Comparison of ENCODE assay signal across 7 mouse cellular contexts in genomic region chr5:66619195-66619594, GRCm38 (mm10). TPM values are rescaled to one million over a fixed set of nuclear protein-coding genes. Genes with fewer than 3 reads are reported as not detected.
DNase-seq lines count a peak whose midpoint lies in the region; ATAC-seq and TF ChIP-seq lines count a peak whose summit lies in the region.

No protein-coding gene starts in this region.

- no peak for TF ChIP-seq POLR2A in small intestine, adult 2 months (IDR thresholded peaks at IDR 0.05; ENCODE audit: low read depth, low read length)

- ATAC-seq in lung, embryonic 14.5 days (ENCODE audit: insufficient read depth), result no peak
- ATAC-seq in forebrain, embryonic 16.5 days, result no peak
- no peak for ATAC-seq in limb, embryonic 12.5 days (ENCODE audit: insufficient number of reproducible peaks, insufficient read depth, low FRiP score, low TSS enrichment, low read depth)
- ATAC-seq in frontal cortex, adult (ENCODE audit: low TSS enrichment), result no peak

- WGBS in lung, embryonic 14.5 days, result 32% methylated on average over 11 of the region's 11 CpGs
- WGBS in forebrain, embryonic 16.5 days, result 28% methylated on average over 11 of the region's 11 CpGs
- 30% methylated on average over 11 of the region's 11 CpGs for WGBS in limb, embryonic 12.5 days
- 18% methylated on average over 11 of the region's 11 CpGs for WGBS in small intestine, adult 2 months

- no peaks in the 10 kb centered on the region for H3K27me3 ChIP-seq in lung, embryonic 14.5 days (ENCODE audit: insufficient read depth, low read length)
- H3K27me3 ChIP-seq in forebrain, embryonic 16.5 days (replicated peaks; ENCODE audit: control insufficient read depth, insufficient read depth, low read length), result no peaks in the 10 kb centered on the region
- no peaks in the 10 kb centered on the region for H3K27me3 ChIP-seq in limb, embryonic 12.5 days
- H3K27me3 ChIP-seq in small intestine, adult 2 months (ENCODE audit: control insufficient read depth, insufficient read depth, low read length), result no peaks in the 10 kb centered on the region

- H3K4me2 ChIP-seq in lung, embryonic 14.5 days, result peak overlapping the region; percentile 83
- H3K4me2 ChIP-seq in forebrain, embryonic 16.5 days (ENCODE audit: low read length), result peak overlapping the region; percentile 87
- peak overlapping the region; percentile 81; the same call in 1 of the 2 replicates for H3K4me2 ChIP-seq in limb, embryonic 12.5 days

- no peaks in the 10 kb centered on the region for H3K9me3 ChIP-seq in lung, embryonic 14.5 days (ENCODE audit: low read depth, low read length)
- no peaks in the 10 kb centered on the region for H3K9me3 ChIP-seq in forebrain, embryonic 16.5 days (ENCODE audit: control insufficient read depth, low read length)
- no peaks in the 10 kb centered on the region for H3K9me3 ChIP-seq in limb, embryonic 12.5 days

- peak overlapping the region; percentile 90; the same call in 1 of the 2 replicates for H3K4me3 ChIP-seq in lung, embryonic 14.5 days (ENCODE audit: low read depth, low read length)
- peak overlapping the region; percentile 87 for H3K4me3 ChIP-seq in forebrain, embryonic 16.5 days (replicated peaks; ENCODE audit: low read length)
- no peak overlapping the region for H3K4me3 ChIP-seq in limb, embryonic 12.5 days (replicated peaks)
- H3K4me3 ChIP-seq in small intestine, adult 2 months (ENCODE audit: low read depth, low read length), result peak overlapping the region; percentile 89

- peaks cover 12% of the 10 kb centered on the region; the same call in 1 of the 2 replicates for H3K4me1 ChIP-seq in lung, embryonic 14.5 days (ENCODE audit: insufficient read depth)
- H3K4me1 ChIP-seq in forebrain, embryonic 16.5 days (replicated peaks; ENCODE audit: control insufficient read depth, insufficient read depth, low read length), result peaks cover 31% of the 10 kb centered on the region
- peaks cover 34% of the 10 kb centered on the region for H3K4me1 ChIP-seq in limb, embryonic 12.5 days (replicated peaks)
- H3K4me1 ChIP-seq in small intestine, adult 2 months (ENCODE audit: control insufficient read depth, insufficient read depth, insufficient read length, low read length), result peaks cover 17% of the 10 kb centered on the region; the same call in 1 of the 2 replicates

- 0 out of 2 replicates have a peak overlapping the region, but pooled peaks have one; percentile 54 for H3K27ac ChIP-seq in lung, embryonic 14.5 days (ENCODE audit: low read depth)
- peak overlapping the region; percentile 96 for H3K27ac ChIP-seq in forebrain, embryonic 16.5 days (ENCODE audit: low read length)
- peak overlapping the region; percentile 99 for H3K27ac ChIP-seq in limb, embryonic 12.5 days
- H3K27ac ChIP-seq in small intestine, adult 2 months (ENCODE audit: insufficient read depth, low read depth, low read length), result peak overlapping the region; percentile 36

- TF ChIP-seq CTCF in lung, embryonic 14.5 days (IDR thresholded peaks at IDR 0.05; ENCODE audit: low read depth), result no peak
- TF ChIP-seq CTCF in small intestine, adult 2 months (IDR thresholded peaks at IDR 0.05; ENCODE audit: extremely low read depth, insufficient read length, insufficient replicate concordance, low read depth, low read length), result no peak

- no peak overlapping the region for H3K9ac ChIP-seq in lung, embryonic 14.5 days
- H3K9ac ChIP-seq in forebrain, embryonic 16.5 days (replicated peaks; ENCODE audit: low read depth, low read length), result no peak overlapping the region; the same call in 1 of the 2 replicates
- no peak overlapping the region for H3K9ac ChIP-seq in limb, embryonic 12.5 days (replicated peaks)

- DNase-seq in lung, embryonic 14.5 days, result no peak
- DNase-seq in lung, postnatal 14 days, result no peak
- DNase-seq in urinary bladder, adult 2 months (ENCODE audit: low spot score), result no peak

- H3K36me3 ChIP-seq in lung, embryonic 14.5 days (ENCODE audit: insufficient read depth), result no peaks in the 10 kb centered on the region
- no peaks in the 10 kb centered on the region for H3K36me3 ChIP-seq in forebrain, embryonic 16.5 days (ENCODE audit: control insufficient read depth, insufficient read depth)
- no peaks in the 10 kb centered on the region for H3K36me3 ChIP-seq in limb, embryonic 12.5 days
- H3K36me3 ChIP-seq in small intestine, adult 2 months (ENCODE audit: control insufficient read depth, insufficient read depth, low read length), result no peaks in the 10 kb centered on the region

RNA-seq across cellular contexts. Expression of gene Apbb2, which starts 0.6 kb away (rescaled TPM):
- 49.8 and 54.6 TPM in 2 replicates for polyA plus RNA-seq in lung, embryonic 14.5 days (2014; fragmentation: Nextera tagmentation; extraction: Ambion mirVana)
- 92.2 and 99.1 TPM in 2 replicates for polyA plus RNA-seq in forebrain, embryonic 16.5 days (2015; fragmentation: Nextera tagmentation; extraction: Ambion mirVana)
- 46.9 and 48.6 TPM in 2 replicates for polyA plus RNA-seq in limb, embryonic 12.5 days (2016; fragmentation: Nextera tagmentation; extraction: Ambion mirVana)
- 2.3 and 8.3 TPM in 2 replicates for polyA plus RNA-seq in small intestine, adult 2 months (2012; rRNA removed)
- polyA plus RNA-seq in urinary bladder, adult 2 months (2012; rRNA removed), result 12.3 and 21.0 TPM in 2 replicates

RNA-seq across cellular contexts. Expression of gene Uchl1, which starts 56.7 kb away (rescaled TPM):
- polyA plus RNA-seq in lung, embryonic 14.5 days (2014; fragmentation: Nextera tagmentation; extraction: Ambion mirVana), result 60.5 and 61.0 TPM in 2 replicates
- 1,188 and 1,480 TPM in 2 replicates for polyA plus RNA-seq in forebrain, embryonic 16.5 days (2015; fragmentation: Nextera tagmentation; extraction: Ambion mirVana)
- 57.6 and 65.6 TPM in 2 replicates for polyA plus RNA-seq in limb, embryonic 12.5 days (2016; fragmentation: Nextera tagmentation; extraction: Ambion mirVana)
- 10.0 and 12.8 TPM in 2 replicates for polyA plus RNA-seq in small intestine, adult 2 months (2012; rRNA removed)
- 466 and 720 TPM in 2 replicates for polyA plus RNA-seq in urinary bladder, adult 2 months (2012; rRNA removed)

Comparison
In these comparisons a context has a peak if more than half of its experiments do, and no peak if none do; other contexts are left out.
1. H3K27ac ChIP-seq: peak in every context shown above with its lines; median percentile 99 in limb, embryonic 12.5 days; 96 in forebrain, embryonic 16.5 days; 54 in lung, embryonic 14.5 days; 36 in small intestine, adult 2 months.